Mouse (Mus musculus) kidney, embryonic 14.5 days (tissue): Measurements from ENCODE around the gene Sstr4. TPM values are rescaled to one million over a fixed set of nuclear protein-coding genes. Genes with fewer than 3 reads are reported as not detected.

Experiments
- polyA plus RNA-seq: library from polyadenylated mRNA; unstranded; fragments of >200 nt; fragmentation: Nextera tagmentation; extraction: Ambion mirVana; gene quantifications from 2 replicates; pipeline ENCODE4 v1.2.1, GENCODE M21; 2014

The Sstr4 gene
- polyA plus RNA-seq, 1 experiment from 2014 or later = 0.45 TPM

Other genes starting within 250 kb of the Sstr4 start
- gene Thbd, start 12.8 kb downstream of the Sstr4 start, polyA plus RNA-seq = 3.7 and 6.7 TPM in 2 replicates
- 14.0 and 16.0 TPM in 2 replicates for gene Cd93, start 48.2 kb downstream of the Sstr4 start, polyA plus RNA-seq